Mouse (Mus musculus) midbrain, postnatal 0 days (tissue): ENCODE results near the gene Lrriq4. TPM values are rescaled to one million over a fixed set of nuclear protein-coding genes. Genes with fewer than 3 reads are reported as not detected.

Source experiments
- ATAC-seq: fragments of 200-750 bp; cut with Nextera tagmentation; 2 replicates; pipeline ENCODE4 v1.8.0; 2017; ENCODE audit warnings: moderate number of reproducible peaks, mild to moderate bottlenecking, moderate TSS enrichment, moderate library complexity; ENCODE audit not compliant: low FRiP score
- DNase-seq: peaks from one replicate; pipeline ENCODE4 v3.0.0-alpha.2; 2015; ENCODE audit warnings: low spot score
- H3K27ac ChIP-seq: fragments of 300-500 bp; sonication (generic); 2 replicates; pipeline ENCODE4 v1.5.1; 2014; ENCODE audit warnings: low read depth, mild to moderate bottlenecking, low read length, mixed read lengths
- H3K27me3 ChIP-seq: fragments of 300-500 bp; sonication (generic); 2 replicates; pipeline ENCODE4 v1.6.1; 2014; ENCODE audit warnings: low read length, control low read depth, mixed read lengths; ENCODE audit not compliant: insufficient read depth
- H3K36me3 ChIP-seq: fragments of 300-500 bp; sonication (generic); 2 replicates; pipeline ENCODE4 v1.6.1; 2014; ENCODE audit warnings: low read length, control low read depth, mixed read lengths; ENCODE audit not compliant: insufficient read depth
- H3K4me1 ChIP-seq: fragments of 300-500 bp; sonication (generic); 2 replicates; pipeline ENCODE4 v1.6.1; 2014; ENCODE audit warnings: mild to moderate bottlenecking, control low read depth, antibody characterized with exemption, low read length, mixed read lengths; ENCODE audit not compliant: insufficient read depth
- H3K4me2 ChIP-seq: fragments of 300-500 bp; sonication (generic); 2 replicates; pipeline ENCODE4 v1.6.1; 2014; ENCODE audit warnings: low read depth, mild to moderate bottlenecking, low read length, mixed read lengths; ENCODE audit not compliant: poor library complexity, severe bottlenecking
- H3K4me3 ChIP-seq: fragments of 300-500 bp; sonication (generic); 2 replicates; pipeline ENCODE4 v1.5.1; 2014; ENCODE audit warnings: low read depth, mild to moderate bottlenecking, low read length, moderate library complexity
- H3K9ac ChIP-seq: fragments of 300-500 bp; sonication (generic); replicated peaks from 2 replicates; pipeline ENCODE4 v1.6.1; 2014; ENCODE audit warnings: mild to moderate bottlenecking, low read length, moderate library complexity, mixed read lengths; ENCODE audit not compliant: poor library complexity, severe bottlenecking
- H3K9me3 ChIP-seq: fragments of 300-500 bp; sonication (generic); 2 replicates; pipeline ENCODE4 v1.6.1; 2016; ENCODE audit warnings: low read length, control low read depth
- CTCF ChIP-seq: IDR thresholded peaks from 2 replicates; pipeline ENCODE4 v1.5.1; 2016; ENCODE audit warnings: antibody characterized with exemption, mild to moderate bottlenecking
- WGBS: fragments of 180-500 bp; shearing (Covaris S2); extraction: QIAGEN DNeasy Blood & Tissue Kit; methylation state at CpG from one replicate; pipeline ENCODE4 v1.1.7; 2014; 5-methylcytosine and 5-hydroxymethylcytosine counted together
- polyA plus RNA-seq: library from polyadenylated mRNA; unstranded; fragments of >200 nt; fragmentation: Nextera tagmentation; extraction: Ambion mirVana; gene quantifications from 2 replicates; pipeline ENCODE4 v1.2.1, GENCODE M21; 2015
- total RNA-seq: library from RNA; depleted of rRNA; stranded (reverse); fragments of >200 nt; gene quantifications from 2 replicates; pipeline ENCODE4 v1.2.3, GENCODE M21; 2014

Lrriq4 gene
- total and polyA plus RNA-seq, 2 experiments from 2014 or later: not detected

DNA sequence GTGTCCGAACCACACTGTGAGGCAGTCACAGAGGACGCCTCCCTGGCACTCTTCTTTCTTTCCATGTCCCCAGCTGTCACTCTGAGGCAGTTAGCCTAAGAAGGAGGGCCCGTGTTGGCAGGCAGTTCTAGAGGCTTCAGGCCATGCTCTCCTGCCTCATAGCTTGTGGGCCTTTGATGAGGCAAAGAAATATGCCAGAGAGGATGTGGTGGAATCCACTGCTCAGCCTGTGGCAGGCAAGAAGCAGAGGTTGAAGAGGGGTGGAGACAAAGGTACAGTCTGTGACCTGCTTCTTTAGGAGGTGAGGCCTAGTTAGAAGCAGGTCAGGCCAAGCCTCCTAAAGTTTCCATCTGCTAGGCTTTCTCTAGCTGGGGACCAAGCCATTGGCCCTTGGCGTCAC, 33.4 kb upstream of the Lrriq4 start:
- H3K9me3 ChIP-seq: no peaks in the 10 kb centered on the region
- no peak overlapping the region for H3K4me2 ChIP-seq
- ATAC-seq: no peak
- no peak for TF ChIP-seq CTCF
- no peaks in the 10 kb centered on the region for H3K4me1 ChIP-seq
- peaks cover 40% of the 10 kb centered on the region for H3K36me3 ChIP-seq
- no peak overlapping the region for H3K9ac ChIP-seq
- WGBS: 91% methylated on average over 4 of the region's 4 CpGs
- no peak for DNase-seq
- no peak overlapping the region for H3K4me3 ChIP-seq
- H3K27ac ChIP-seq: no peak overlapping the region
- no peaks in the 10 kb centered on the region for H3K27me3 ChIP-seq

DNA sequence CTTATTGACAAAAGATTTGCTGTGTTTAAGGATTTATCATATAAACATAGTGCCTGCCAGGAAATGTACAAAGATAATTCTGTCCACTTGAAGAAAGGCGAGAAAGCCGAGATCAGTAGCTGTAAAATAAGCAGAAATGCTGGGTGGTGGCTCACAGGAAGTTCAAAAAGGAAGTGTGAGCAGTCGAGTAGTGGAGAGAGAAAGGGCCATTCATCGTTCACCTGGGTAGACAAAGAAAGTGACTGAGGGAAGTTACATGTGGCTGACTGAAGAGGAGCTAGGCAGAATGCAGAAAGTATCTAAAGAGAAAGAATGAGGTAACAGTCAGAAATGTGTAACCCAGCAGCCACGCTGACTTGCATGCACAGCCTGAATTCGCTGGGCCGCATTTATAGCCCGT, 24.2 kb upstream of the Lrriq4 start:
- no peaks in the 10 kb centered on the region for H3K9me3 ChIP-seq
- H3K4me1 ChIP-seq: no peaks in the 10 kb centered on the region
- H3K27ac ChIP-seq: no peak overlapping the region
- TF ChIP-seq CTCF: no peak
- no peak overlapping the region for H3K4me2 ChIP-seq
- DNase-seq (no peak), ATAC-seq (no peak)
- peaks cover 38% of the 10 kb centered on the region for H3K36me3 ChIP-seq
- H3K27me3 ChIP-seq: no peaks in the 10 kb centered on the region
- H3K4me3 ChIP-seq: no peak overlapping the region
- H3K9ac ChIP-seq: no peak overlapping the region
- 95% methylated on average over 8 of the region's 8 CpGs for WGBS

GRCm38 (mm10) chr3:30633681-30634080, 10.6 kb upstream of the Lrriq4 start:
- ATAC-seq: no peak
- Histone ChIP-seq H3K9ac (no peak overlapping the region), H3K27me3 (no peaks in the 10 kb centered on the region), H3K4me3 (no peak overlapping the region), H3K4me1 (no peaks in the 10 kb centered on the region), H3K9me3 (no peaks in the 10 kb centered on the region), H3K4me2 (no peak overlapping the region), H3K36me3 (no peaks in the 10 kb centered on the region), H3K27ac (no peak overlapping the region)
- peak; percentile 19 for DNase-seq
- TF ChIP-seq CTCF: peak; percentile 43
- WGBS: 64% methylated on average over 3 of the region's 3 CpGs

DNA sequence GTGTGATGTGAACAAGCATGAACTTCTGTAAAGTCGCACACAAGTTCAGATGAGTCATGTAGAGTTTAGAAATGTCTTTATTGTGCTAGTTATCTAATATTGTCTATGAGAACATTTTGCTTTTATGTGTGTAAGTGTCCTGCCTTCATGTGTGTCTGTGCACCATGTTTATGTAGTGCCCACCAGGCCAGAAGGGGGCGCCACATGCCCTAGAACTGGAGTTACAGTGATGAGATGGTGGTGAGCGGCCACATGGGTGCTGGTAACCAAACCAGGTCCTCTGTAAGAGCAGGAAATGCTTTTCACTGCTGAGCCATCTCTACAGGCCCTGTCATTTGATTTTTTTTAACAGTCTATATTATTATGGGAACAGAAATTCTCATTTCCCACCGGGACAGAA, 8.7 kb upstream of the Lrriq4 start:
- no peak for DNase-seq
- 89% methylated on average over 4 of the region's 4 CpGs for WGBS
- no peak for ATAC-seq
- no peaks in the 10 kb centered on the region for H3K36me3 ChIP-seq
- H3K9me3 ChIP-seq: no peaks in the 10 kb centered on the region
- H3K9ac ChIP-seq: no peak overlapping the region
- H3K27ac ChIP-seq: no peak overlapping the region
- H3K27me3 ChIP-seq: no peaks in the 10 kb centered on the region
- no peak overlapping the region for H3K4me3 ChIP-seq
- H3K4me1 ChIP-seq: no peaks in the 10 kb centered on the region
- no peak overlapping the region for H3K4me2 ChIP-seq
- no peak for TF ChIP-seq CTCF

GRCm38 (mm10) chr3:30646761-30647160, 2.5 kb downstream of the Lrriq4 start:
- Histone ChIP-seq H3K9ac (no peak overlapping the region), H3K4me1 (0 out of 2 replicates have a peak, but pooled peaks cover 5% of the 10 kb centered on the region), H3K27ac (no peak overlapping the region), H3K27me3 (no peaks in the 10 kb centered on the region), H3K9me3 (no peaks in the 10 kb centered on the region), H3K36me3 (no peaks in the 10 kb centered on the region), H3K4me3 (no peak overlapping the region), H3K4me2 (no peak overlapping the region)
- no peak for TF ChIP-seq CTCF
- no peak for ATAC-seq
- 49% methylated on average over 8 of the region's 8 CpGs for WGBS
- no peak for DNase-seq

- 1% methylated on average over 25 of the region's 25 CpGs for WGBS
- Histone ChIP-seq H3K27me3 (no peaks in the 10 kb centered on the region), H3K4me2 (peak within 1 kb of the TSS; percentile 54), H3K9ac (peak within 1 kb of the TSS; percentile 24; the same call in 1 of the 2 replicates), H3K4me3 (peak within 1 kb of the TSS; percentile 31), H3K4me1 (0 out of 2 replicates have a peak, but pooled peaks cover 5% of the 10 kb centered on the region), H3K36me3 (no peaks in the 10 kb centered on the region), H3K27ac (no peak within 1 kb of the TSS), H3K9me3 (no peaks in the 10 kb centered on the region)
- ATAC-seq (peak; percentile 73), DNase-seq (peak; percentile 53)
- TF ChIP-seq CTCF: no peak
These were observed 3.3 kb downstream of the Lrriq4 start, which contains the start of gene Lrrc34 for GRCm38 (mm10) chr3:30647440-30648090. Lrrc34 (minus strand) TSS chr3:30647869.
